Mouse (Mus musculus): ENCODE measurements around the gene Dnajc19. TPM values are rescaled to one million over a fixed set of nuclear protein-coding genes. Genes with fewer than 3 reads are reported as not detected.
A peak's percentile ranks its signal among the peaks of the same experiment; 100 is the strongest.
"Not testable (repeated sequence)": the region's sequence is repeated elsewhere in the genome, so short reads cannot be mapped to it uniquely, and the experiment has no call there.

The Dnajc19 gene
- polyA plus RNA-seq, 1 experiment, result 84.8 TPM

GRCm38 (mm10) chr3:34103902-34104672 is 23.0 kb upstream of the Dnajc19 start:
- no peak for TF ChIP-seq CTCF (IDR thresholded peaks at IDR 0.05; ENCODE audit: low read depth, low read length)
- TF ChIP-seq POLR2A (IDR thresholded peaks at IDR 0.05; ENCODE audit: borderline replicate concordance, low read depth, low read length), result no peak
- Histone ChIP-seq H3K4me3 (ENCODE audit: insufficient read depth, low read length) (no peak overlapping the region), H3K27ac (ENCODE audit: insufficient read depth, low read depth, low read length) (no peak overlapping the region), H3K4me1 (ENCODE audit: control insufficient read depth, insufficient read depth, low read length) (no peaks in the 10 kb centered on the region)

GRCm38 (mm10) chr3:34102891-34103290 is 21.8 kb upstream of the Dnajc19 start:
- TF ChIP-seq CTCF (IDR thresholded peaks at IDR 0.05; ENCODE audit: low read depth, low read length) (no peak), POLR2A (IDR thresholded peaks at IDR 0.05; ENCODE audit: borderline replicate concordance, low read depth, low read length) (no peak)
- Histone ChIP-seq H3K27ac (ENCODE audit: insufficient read depth, low read depth, low read length) (no peak overlapping the region), H3K4me3 (ENCODE audit: insufficient read depth, low read length) (no peak overlapping the region), H3K4me1 (ENCODE audit: control insufficient read depth, insufficient read depth, low read length) (no peaks in the 10 kb centered on the region)

DNA sequence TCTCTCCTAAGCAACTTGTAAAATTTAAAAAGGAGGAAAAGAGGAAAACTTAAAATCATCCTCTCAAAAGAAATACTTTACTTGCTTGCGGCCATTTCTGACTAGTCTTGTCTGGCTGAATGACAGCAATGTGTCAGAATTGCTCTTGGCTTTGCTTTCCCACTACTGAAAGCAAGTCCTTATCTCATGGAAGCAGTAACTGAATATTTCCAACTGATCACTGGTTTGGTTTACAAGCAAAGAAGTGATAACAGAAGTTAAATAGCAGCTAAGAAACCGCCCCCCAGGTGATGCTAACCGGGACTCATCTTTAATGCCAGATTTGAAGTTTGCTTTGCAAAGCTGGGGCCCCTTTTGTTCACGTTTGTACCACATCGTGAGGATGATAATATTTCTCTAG is 2.5 kb upstream of the Dnajc19 start:
- peaks cover 12% of the 10 kb centered on the region for H3K4me1 ChIP-seq (ENCODE audit: control insufficient read depth, insufficient read depth, low read length)
- H3K27ac ChIP-seq (ENCODE audit: insufficient read depth, low read depth, low read length), result no peak overlapping the region
- H3K4me3 ChIP-seq (ENCODE audit: insufficient read depth, low read length), result no peak overlapping the region
- TF ChIP-seq POLR2A (IDR thresholded peaks at IDR 0.05; ENCODE audit: borderline replicate concordance, low read depth, low read length), result no peak
- TF ChIP-seq CTCF (IDR thresholded peaks at IDR 0.05; ENCODE audit: low read depth, low read length), result no peak

DNA sequence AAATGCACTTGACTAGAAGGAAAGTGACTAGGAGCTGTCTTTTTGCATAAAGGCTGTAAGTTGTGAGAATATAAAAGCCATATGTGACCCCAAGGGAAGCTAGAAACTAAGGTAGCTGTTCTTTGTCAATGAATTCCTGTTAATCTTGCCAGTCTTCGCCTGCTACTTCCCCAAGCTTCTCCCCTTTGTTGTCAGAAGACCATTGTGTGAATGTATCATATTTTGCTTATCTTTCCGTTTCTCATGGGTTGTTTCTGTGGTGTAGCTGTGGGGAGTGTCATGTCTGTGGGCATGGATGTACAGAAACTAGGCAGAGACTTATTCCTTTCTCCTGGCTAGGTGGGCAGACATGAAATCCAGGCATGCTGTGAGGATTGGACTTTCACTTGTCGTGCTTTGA is 808 bp upstream of the Dnajc19 start:
- TF ChIP-seq POLR2A (IDR thresholded peaks at IDR 0.05; ENCODE audit: borderline replicate concordance, low read depth, low read length) (no peak), CTCF (IDR thresholded peaks at IDR 0.05; ENCODE audit: low read depth, low read length) (no peak)
- Histone ChIP-seq H3K4me3 (ENCODE audit: insufficient read depth, low read length) (no peak overlapping the region), H3K4me1 (ENCODE audit: control insufficient read depth, insufficient read depth, low read length) (peaks cover 12% of the 10 kb centered on the region), H3K27ac (ENCODE audit: insufficient read depth, low read depth, low read length) (no peak overlapping the region)

DNA sequence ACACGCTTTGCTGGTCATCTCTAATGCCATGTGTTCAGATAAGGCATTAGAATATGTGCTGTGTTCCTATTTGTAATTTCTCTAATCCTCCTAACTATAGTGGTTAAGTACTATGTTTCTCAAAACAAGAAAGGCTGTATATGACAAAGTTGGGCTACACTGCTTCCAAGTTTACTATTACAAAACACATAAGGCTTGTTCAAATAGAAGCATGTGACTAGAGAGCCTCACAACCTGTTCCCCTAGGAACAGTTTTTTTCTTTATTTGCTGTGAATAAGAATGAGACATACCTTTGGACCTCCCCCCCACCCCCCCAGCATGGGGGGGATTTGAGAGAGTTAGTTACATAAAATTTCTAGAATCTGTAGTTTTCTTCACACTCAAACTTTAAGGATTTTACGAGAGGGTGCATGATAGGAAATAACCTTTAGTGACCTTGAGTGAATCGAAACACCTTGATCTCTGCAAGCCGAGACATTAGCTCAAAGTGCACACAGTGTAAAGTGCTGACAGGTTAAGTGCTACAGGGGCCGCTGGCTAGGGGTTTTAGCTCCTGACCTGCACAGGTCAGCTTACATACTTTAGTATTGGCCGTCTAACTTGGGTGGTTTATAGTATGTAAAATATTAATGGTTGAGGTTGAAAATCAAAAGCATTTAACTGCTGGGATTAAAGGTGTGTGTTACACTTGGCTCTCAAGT is 4.9 kb downstream of the Dnajc19 start:
- H3K4me3 ChIP-seq (ENCODE audit: insufficient read depth, low read length), result no peak overlapping the region
- H3K4me1 ChIP-seq (ENCODE audit: control insufficient read depth, insufficient read depth, low read length), result peaks cover 8% of the 10 kb centered on the region
- TF ChIP-seq POLR2A (IDR thresholded peaks at IDR 0.05; ENCODE audit: borderline replicate concordance, low read depth, low read length), result no peak
- TF ChIP-seq CTCF (IDR thresholded peaks at IDR 0.05; ENCODE audit: low read depth, low read length), result no peak
- no peak overlapping the region for H3K27ac ChIP-seq (ENCODE audit: insufficient read depth, low read depth, low read length)

DNA sequence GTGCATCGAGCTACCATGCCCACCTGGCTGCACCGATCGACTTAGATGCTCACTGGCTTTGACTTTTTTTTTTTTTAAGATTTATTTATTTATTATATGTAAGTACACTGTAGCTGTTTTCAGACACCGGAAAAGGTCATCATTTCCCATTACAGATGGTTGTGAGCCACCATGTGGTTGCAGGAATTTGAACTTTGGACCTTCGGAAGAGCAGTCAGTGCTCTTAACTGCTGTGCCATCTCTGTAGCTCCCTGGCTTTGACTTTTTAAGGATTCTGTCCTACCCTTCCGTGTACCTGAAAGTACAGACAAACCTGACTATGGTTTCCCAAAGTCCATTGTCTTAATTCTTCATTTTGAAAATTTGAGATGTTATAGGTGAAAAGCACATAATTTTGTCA is 8.4 kb downstream of the Dnajc19 start:
- Histone ChIP-seq H3K4me3 (ENCODE audit: insufficient read depth, low read length) (no peak overlapping the region), H3K27ac (ENCODE audit: insufficient read depth, low read depth, low read length) (no peak overlapping the region), H3K4me1 (ENCODE audit: control insufficient read depth, insufficient read depth, low read length) (peaks cover 1% of the 10 kb centered on the region)
- no peak for TF ChIP-seq CTCF (IDR thresholded peaks at IDR 0.05; ENCODE audit: low read depth, low read length)
- TF ChIP-seq POLR2A (IDR thresholded peaks at IDR 0.05; ENCODE audit: borderline replicate concordance, low read depth, low read length), result no peak

DNA sequence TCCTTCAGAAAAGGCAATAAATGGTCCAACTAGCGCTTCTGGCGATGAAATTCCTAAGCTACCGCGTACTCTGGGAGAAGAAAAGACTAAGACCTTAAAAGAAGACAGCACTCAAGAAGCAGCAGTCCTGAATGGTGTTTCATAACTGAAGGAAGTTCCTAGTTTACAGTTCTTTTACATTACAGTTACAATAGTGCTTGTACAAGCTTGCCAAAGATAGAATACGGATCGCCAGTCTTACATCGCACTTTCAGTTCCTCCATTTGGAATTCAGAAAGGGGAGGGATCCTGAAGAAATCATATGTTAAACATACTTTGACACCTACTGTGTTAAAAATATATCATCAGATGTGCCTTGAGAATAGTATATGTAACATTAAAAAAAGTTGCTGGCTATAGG is 12.2 kb downstream of the Dnajc19 start:
- H3K27ac ChIP-seq (ENCODE audit: insufficient read depth, low read depth, low read length), result peak overlapping the region; percentile 69
- not testable (repeated sequence) for H3K4me3 ChIP-seq (ENCODE audit: insufficient read depth, low read length); H3K4me1 ChIP-seq (ENCODE audit: control insufficient read depth, insufficient read depth, low read length)

DNA sequence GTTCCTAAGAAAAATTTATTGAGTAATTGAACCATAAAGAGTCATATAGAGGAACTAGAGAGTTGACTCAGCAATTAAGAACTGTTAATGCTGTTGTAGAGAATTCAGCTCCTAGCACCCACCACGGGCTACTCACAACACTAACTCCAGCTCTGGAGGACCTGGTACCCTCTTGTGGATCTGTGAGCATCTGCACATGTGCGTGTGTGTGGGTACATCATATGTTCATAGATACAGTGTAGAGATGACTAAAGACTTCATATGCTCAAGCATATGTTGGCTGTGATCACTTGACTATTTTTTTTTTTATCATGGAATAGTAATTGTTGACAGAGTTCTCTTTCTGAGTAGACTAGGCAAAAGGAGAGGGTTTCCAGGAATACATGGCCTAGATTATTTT is 18.8 kb downstream of the Dnajc19 start:
- no peak for TF ChIP-seq POLR2A (IDR thresholded peaks at IDR 0.05; ENCODE audit: borderline replicate concordance, low read depth, low read length)
- TF ChIP-seq CTCF (IDR thresholded peaks at IDR 0.05; ENCODE audit: low read depth, low read length), result no peak
- Histone ChIP-seq H3K27ac (ENCODE audit: insufficient read depth, low read depth, low read length) (no peak overlapping the region), H3K4me1 (ENCODE audit: control insufficient read depth, insufficient read depth, low read length) (peaks cover 4% of the 10 kb centered on the region), H3K4me3 (ENCODE audit: insufficient read depth, low read length) (no peak overlapping the region)

DNA sequence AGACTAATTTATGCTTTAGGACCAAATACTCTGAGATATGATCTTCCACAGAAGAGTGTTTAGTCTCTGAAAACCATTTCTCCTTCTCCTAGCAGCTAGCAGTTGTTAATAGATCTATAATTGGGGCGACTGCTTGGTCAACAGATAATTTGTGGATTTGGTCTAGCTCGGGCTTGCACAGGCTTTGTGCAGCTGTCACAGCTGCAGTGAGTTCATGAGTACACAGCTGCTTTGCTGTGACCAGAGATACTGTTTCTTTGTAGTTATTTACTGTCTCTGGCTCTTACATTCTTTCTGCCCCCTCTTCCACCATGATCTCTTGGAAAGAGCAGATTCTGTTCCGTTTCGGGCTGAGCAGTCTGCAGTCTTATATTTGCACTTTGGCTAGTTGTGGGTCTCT is 39.1 kb downstream of the Dnajc19 start:
- Histone ChIP-seq H3K4me3 (ENCODE audit: insufficient read depth, low read length) (no peak overlapping the region), H3K4me1 (ENCODE audit: control insufficient read depth, insufficient read depth, low read length) (peaks cover 2% of the 10 kb centered on the region; the same call in 1 of the 2 replicates), H3K27ac (ENCODE audit: insufficient read depth, low read depth, low read length) (no peak overlapping the region)
- no peak for TF ChIP-seq POLR2A (IDR thresholded peaks at IDR 0.05; ENCODE audit: borderline replicate concordance, low read depth, low read length)
- no peak for TF ChIP-seq CTCF (IDR thresholded peaks at IDR 0.05; ENCODE audit: low read depth, low read length)

DNA sequence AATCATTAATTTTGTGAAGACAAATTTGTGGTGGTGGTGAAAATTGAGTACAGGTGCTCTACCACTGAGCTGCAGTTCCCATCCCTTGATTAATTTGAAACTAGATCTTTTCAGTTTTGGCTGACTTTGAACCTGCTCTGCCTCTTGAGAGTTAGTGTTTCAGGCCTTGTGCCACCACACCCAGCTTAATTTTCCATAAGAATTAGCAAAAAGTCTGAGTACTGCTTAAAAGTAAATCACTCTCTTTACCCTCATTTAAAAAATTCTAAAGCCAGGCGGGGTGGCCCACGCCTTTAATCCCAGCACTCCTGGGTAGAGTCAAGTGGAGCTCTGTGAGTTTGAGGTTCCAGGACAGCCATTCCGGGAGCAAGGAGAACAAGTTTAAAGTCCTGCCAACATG is 45.4 kb downstream of the Dnajc19 start:
- Histone ChIP-seq H3K4me3 (ENCODE audit: insufficient read depth, low read length) (no peak overlapping the region), H3K4me1 (ENCODE audit: control insufficient read depth, insufficient read depth, low read length) (peaks cover 27% of the 10 kb centered on the region)
- no peak for TF ChIP-seq POLR2A (IDR thresholded peaks at IDR 0.05; ENCODE audit: borderline replicate concordance, low read depth, low read length)

More for the DNA sequence above, 45.4 kb downstream of the Dnajc19 start:
- peak overlapping the region; percentile 16; the same call in 1 of the 2 replicates for H3K27ac ChIP-seq (ENCODE audit: insufficient read depth, low read depth, low read length)

Measured in bone marrow macrophage, adult 2 months (primary cell).